Mouse (Mus musculus) liver, embryonic 11.5 days (tissue): ENCODE results near the gene Ephb4. TPM values are rescaled to one million over a fixed set of nuclear protein-coding genes. Genes with fewer than 3 reads are reported as not detected.

Source experiments
- ATAC-seq: fragments of 200-750 bp; cut with Nextera tagmentation; replicated peaks from 2 replicates; pipeline ENCODE4 v1.8.0; 2017; ENCODE audit warnings: moderate number of reproducible peaks, mild to moderate bottlenecking, moderate TSS enrichment, moderate library complexity; ENCODE audit not compliant: low FRiP score
- DNase-seq: peaks from one replicate; pipeline ENCODE4 v3.0.0-alpha.2; 2017; ENCODE audit warnings: low spot score
- H3K27ac ChIP-seq: fragments of 300-500 bp; sonication (generic); 2 replicates; pipeline ENCODE4 v1.5.1; 2014; ENCODE audit warnings: mild to moderate bottlenecking, low read depth, low read length, control low read depth
- H3K27me3 ChIP-seq: fragments of 300-500 bp; sonication (generic); replicated peaks from 2 replicates; pipeline ENCODE4 v1.6.1; 2014; ENCODE audit warnings: low read length, mixed read lengths; ENCODE audit not compliant: control insufficient read depth, insufficient read depth
- H3K36me3 ChIP-seq: fragments of 300-500 bp; sonication (generic); 2 replicates; pipeline ENCODE4 v1.6.1; 2014; ENCODE audit warnings: mild to moderate bottlenecking, low read length, moderate library complexity, mixed read lengths; ENCODE audit not compliant: control insufficient read depth, insufficient read depth
- H3K4me1 ChIP-seq: fragments of 300-500 bp; sonication (generic); replicated peaks from 2 replicates; pipeline ENCODE4 v1.6.1; 2014; ENCODE audit warnings: low read length, mixed read lengths; ENCODE audit not compliant: control insufficient read depth, insufficient read depth
- H3K4me2 ChIP-seq: fragments of 300-500 bp; sonication (generic); 2 replicates; pipeline ENCODE4 v1.6.1; 2014; ENCODE audit warnings: mild to moderate bottlenecking, control low read depth, moderate library complexity
- H3K4me3 ChIP-seq: fragments of 300-500 bp; sonication (generic); 2 replicates; pipeline ENCODE4 v1.5.1; 2014; ENCODE audit warnings: low read depth, low read length, control low read depth
- H3K9ac ChIP-seq: fragments of 300-500 bp; sonication (generic); 2 replicates; pipeline ENCODE4 v1.6.1; 2014; ENCODE audit warnings: low read depth, low read length, control low read depth
- H3K9me3 ChIP-seq: fragments of 300-500 bp; sonication (generic); 2 replicates; pipeline ENCODE4 v1.6.1; 2016; ENCODE audit warnings: low read length, inconsistent platforms, mixed read lengths; ENCODE audit not compliant: control insufficient read depth
- WGBS: fragments of 180-500 bp; shearing (Covaris S2); extraction: QIAGEN DNeasy Blood & Tissue Kit; methylation state at CpG from one replicate; pipeline ENCODE4 v1.1.7; 2014; 5-methylcytosine and 5-hydroxymethylcytosine counted together
- polyA plus RNA-seq: library from polyadenylated mRNA; unstranded; fragments of >200 nt; fragmentation: Nextera tagmentation; extraction: Ambion mirVana; gene quantifications from 2 replicates; pipeline ENCODE4 v1.2.1, GENCODE M21; 2014

Gene Ephb4
- polyA plus RNA-seq, 1 experiment from 2014 or later = 29.9 TPM

GRCm38 (mm10) chr5:137419105-137419504 lies 69.2 kb downstream of the Ephb4 start:
- no peak overlapping the region for H3K9ac ChIP-seq
- no peaks in the 10 kb centered on the region for H3K27me3 ChIP-seq
- H3K4me1 ChIP-seq = peaks cover 3% of the 10 kb centered on the region; the same call in 1 of the 2 replicates
- no peak overlapping the region for H3K4me2 ChIP-seq
- ATAC-seq (no peak), DNase-seq (no peak)
- no peaks in the 10 kb centered on the region for H3K36me3 ChIP-seq
- WGBS = 62% methylated on average over 9 of the region's 9 CpGs
- H3K9me3 ChIP-seq = no peaks in the 10 kb centered on the region
- no peak overlapping the region for H3K4me3 ChIP-seq
- no peak overlapping the region for H3K27ac ChIP-seq

DNA sequence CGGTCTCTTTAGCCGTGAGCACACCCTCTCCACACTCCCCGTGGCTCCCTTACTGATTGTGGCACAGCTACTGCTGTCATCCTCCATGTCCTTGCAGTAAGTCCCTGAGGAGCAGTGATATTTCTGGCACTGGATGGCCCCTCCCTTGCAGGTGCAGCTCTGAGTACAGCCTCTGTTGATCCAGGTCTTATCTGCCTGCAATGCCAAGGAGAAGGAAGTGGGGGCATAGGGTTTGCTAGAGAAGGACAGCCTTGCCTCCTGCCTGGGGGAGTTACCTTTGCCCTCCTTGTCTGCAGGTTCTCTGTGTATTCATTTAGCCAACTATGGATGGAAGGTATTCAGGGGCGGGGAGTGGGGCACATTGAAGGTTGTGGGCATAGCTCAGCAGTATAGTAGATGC lies 69.9 kb downstream of the Ephb4 start:
- 70% methylated on average over 4 of the region's 4 CpGs for WGBS
- Histone ChIP-seq H3K27me3 (no peaks in the 10 kb centered on the region), H3K36me3 (no peaks in the 10 kb centered on the region), H3K9me3 (no peaks in the 10 kb centered on the region), H3K9ac (no peak overlapping the region), H3K4me1 (peaks cover 3% of the 10 kb centered on the region; the same call in 1 of the 2 replicates), H3K4me3 (no peak overlapping the region), H3K27ac (no peak overlapping the region), H3K4me2 (no peak overlapping the region)
- no peak for DNase-seq
- no peak for ATAC-seq

GRCm38 (mm10) chr5:137425648-137426047 lies 75.7 kb downstream of the Ephb4 start:
- 56% methylated on average over 6 of the region's 6 CpGs for WGBS
- no peak overlapping the region for H3K9ac ChIP-seq

More at GRCm38 (mm10) chr5:137425648-137426047, 75.7 kb downstream of the Ephb4 start:
- Histone ChIP-seq H3K4me1 (peaks cover 7% of the 10 kb centered on the region), H3K36me3 (no peaks in the 10 kb centered on the region), H3K27ac (no peak overlapping the region), H3K27me3 (no peaks in the 10 kb centered on the region), H3K4me2 (no peak overlapping the region), H3K4me3 (no peak overlapping the region), H3K9me3 (no peaks in the 10 kb centered on the region)
- no peak for ATAC-seq
- no peak for DNase-seq

Other genes starting within 250 kb of the Ephb4 start
- 8.7 and 8.8 TPM in 2 replicates for gene Trim56, start 233.9 kb upstream of the Ephb4 start, polyA plus RNA-seq
- not detected in 2 replicates for gene Muc3, start 200.8 kb upstream of the Ephb4 start, polyA plus RNA-seq
- 0.43 TPM in 1 of 2 replicates, not detected in the other for gene Muc3a, start 137.7 kb upstream of the Ephb4 start, polyA plus RNA-seq
- gene Ache, start 62.6 kb upstream of the Ephb4 start, polyA plus RNA-seq = 22.7 and 23.3 TPM in 2 replicates
- gene Ufsp1, start 55.5 kb upstream of the Ephb4 start, polyA plus RNA-seq = 13.3 and 13.5 TPM in 2 replicates
- 165 and 169 TPM in 2 replicates for gene Srrt, start 42.4 kb upstream of the Ephb4 start, polyA plus RNA-seq
- gene Trip6, start 35.7 kb upstream of the Ephb4 start, polyA plus RNA-seq = 31.0 and 31.6 TPM in 2 replicates
- 6.4 and 7.0 TPM in 2 replicates for gene Slc12a9, start 16.5 kb upstream of the Ephb4 start, polyA plus RNA-seq
- 0.39 and 0.49 TPM in 2 replicates for gene Zan, start 127.0 kb downstream of the Ephb4 start, polyA plus RNA-seq
- 61.4 and 70.6 TPM in 2 replicates for gene Pop7, start 152.4 kb downstream of the Ephb4 start, polyA plus RNA-seq
- 7.0 and 9.0 TPM in 2 replicates for gene Gigyf1, start 168.4 kb downstream of the Ephb4 start, polyA plus RNA-seq
- gene Epo, start 183.1 kb downstream of the Ephb4 start, polyA plus RNA-seq = 4.6 and 7.8 TPM in 2 replicates
- gene Gnb2, start 183.4 kb downstream of the Ephb4 start, polyA plus RNA-seq = 306 and 319 TPM in 2 replicates
- gene Actl6b, start 203.4 kb downstream of the Ephb4 start, polyA plus RNA-seq = 0.70 and 0.79 TPM in 2 replicates
- 60.5 and 65.4 TPM in 2 replicates for gene Tfr2, start 219.7 kb downstream of the Ephb4 start, polyA plus RNA-seq